Mouse (Mus musculus) brain, adult 2 months (tissue): ENCODE results near the gene Adamts2.

ENCODE experiments used
- DNase-seq: peaks from one replicate; pipeline ENCODE4 v3.0.0; 2011; ENCODE audit warnings: low read depth, low spot score

The Adamts2 gene

DNA sequence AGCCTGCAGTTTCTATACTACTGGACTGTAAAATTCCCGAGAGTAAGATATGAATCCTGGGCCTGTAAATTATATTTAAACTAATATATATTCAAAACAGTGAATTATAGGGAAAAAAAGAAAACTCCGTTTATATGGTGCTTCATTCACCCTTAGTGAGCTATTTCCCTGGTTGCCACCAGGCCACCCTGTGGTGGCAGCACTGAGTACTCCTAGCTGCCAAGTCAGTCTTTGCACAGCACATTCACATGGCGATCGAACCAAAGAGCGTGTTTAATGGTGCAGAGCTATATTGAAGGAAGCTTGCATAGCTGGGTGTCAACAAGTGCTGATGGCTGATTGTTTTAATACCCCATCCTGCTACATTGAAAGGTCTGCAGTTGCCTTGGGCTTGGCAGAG is 245.2 kb downstream of the Adamts2 start:
- DNase-seq, result no peak

DNA sequence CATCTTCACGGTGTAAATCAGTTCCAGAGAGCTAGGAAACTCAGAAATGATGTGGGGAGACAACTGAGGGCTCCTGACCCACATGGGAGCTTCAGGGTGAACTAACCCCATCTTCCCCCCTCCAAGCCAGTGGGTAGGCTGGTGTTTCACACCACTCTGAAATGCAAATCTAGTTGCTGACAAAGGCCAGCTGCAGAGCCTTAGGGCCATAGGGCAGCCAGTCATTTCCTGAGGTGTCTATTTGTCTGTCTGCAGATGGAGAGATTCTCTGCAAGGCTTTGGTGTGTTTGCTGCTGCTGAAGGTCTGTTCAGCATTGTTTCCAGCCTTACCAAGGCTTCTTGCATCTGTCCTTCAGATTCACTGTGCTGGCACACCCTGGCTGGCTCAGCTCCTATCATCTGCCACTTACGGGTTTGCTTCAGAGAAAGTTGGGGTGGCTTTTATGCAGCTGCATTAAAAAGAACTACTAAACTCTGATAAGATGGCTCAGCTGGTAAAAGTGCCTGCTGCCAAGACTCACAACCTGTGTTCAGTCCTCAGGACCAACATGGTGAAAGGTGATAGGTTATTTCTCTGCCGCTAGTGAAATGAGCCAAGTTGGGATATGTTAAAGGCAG is 246.7 kb downstream of the Adamts2 start:
- DNase-seq, result no peak

DNA sequence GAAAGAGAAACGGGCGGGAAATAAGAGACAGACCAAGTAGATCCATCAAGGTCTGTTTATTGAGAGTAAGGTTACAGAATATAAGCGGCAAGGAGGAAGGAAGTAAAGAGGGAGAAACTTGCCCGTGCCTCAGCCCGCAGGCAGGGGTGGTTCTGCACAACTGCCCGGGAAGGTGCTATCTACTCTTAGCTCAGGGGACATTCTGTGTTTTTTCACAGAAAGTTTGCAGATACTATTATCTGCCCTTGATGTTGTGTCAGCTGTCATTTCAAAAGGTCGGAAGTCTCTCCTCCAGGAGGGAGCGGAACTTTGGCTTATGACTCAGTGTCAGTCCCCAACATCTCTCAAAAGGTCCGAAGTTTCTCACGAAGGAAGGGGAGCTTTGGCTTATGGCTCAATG is 247.4 kb downstream of the Adamts2 start:
- DNase-seq, result no peak

DNA sequence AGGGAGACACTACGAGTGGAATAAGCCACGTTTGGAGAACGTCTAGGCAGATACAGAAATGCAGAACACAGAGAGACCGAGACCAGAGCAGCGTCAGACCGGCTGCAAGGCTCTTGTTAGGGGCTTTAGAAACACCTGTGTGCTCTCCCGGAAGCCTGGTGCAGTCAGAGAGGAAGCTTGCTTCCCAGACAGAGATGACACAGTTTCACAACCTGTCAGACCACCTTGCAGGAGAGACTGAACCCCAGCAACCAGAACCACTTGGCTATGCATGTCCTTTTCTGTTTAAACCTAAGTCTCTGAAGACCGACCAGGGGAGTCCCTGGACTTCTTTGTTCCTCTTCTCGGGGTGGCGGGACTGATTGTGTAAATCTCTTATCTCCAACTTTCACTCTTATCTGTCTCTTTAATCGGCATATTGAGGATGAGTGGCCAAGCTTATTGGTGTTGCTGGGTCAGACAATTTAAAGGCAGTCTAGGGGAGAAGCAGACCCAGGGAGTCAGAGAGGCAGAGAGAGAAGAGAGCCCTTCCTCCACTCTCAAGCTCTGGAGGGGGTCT is 248.4 kb downstream of the Adamts2 start, which contains the start of gene Grm6:
Gene Grm6 (plus strand): TSS at position 509 of the 559 bp plus-strand sequence.
- no peak for DNase-seq

DNA sequence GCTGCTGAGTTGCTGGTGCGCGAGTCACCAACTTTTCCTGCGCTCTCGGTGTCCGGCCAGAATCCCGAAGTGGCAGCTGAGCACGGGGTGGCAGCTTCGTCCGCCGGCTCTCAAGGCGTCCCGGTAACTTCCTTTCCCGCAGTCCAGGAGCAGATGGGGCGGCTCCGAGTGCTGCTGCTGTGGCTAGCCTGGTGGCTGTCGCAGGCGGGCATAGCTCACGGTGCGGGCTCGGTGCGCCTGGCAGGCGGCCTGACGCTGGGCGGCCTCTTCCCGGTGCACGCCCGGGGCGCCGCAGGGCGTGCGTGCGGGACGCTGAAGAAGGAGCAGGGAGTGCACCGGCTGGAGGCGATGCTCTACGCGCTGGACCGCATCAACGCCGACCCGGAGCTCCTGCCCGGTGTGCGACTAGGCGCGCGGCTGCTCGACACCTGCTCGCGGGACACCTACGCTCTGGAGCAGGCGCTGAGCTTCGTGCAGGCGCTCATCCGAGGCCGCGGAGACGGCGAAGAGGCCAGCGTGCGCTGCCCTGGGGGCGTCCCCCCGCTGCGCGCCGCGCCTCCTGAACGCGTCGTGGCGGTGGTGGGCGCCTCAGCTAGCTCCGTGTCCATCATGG is 249.2 kb downstream of the Adamts2 start:
- peak; percentile 27 for DNase-seq
